Mouse (Mus musculus) embryonic fibroblast, embryonic 13.5 days (primary cell): ENCODE measurements around the gene Rps26.

Source experiments
- CTCF ChIP-seq: IDR thresholded peaks from 2 replicates; pipeline ENCODE4 v1.5.1; 2011; ENCODE audit warnings: mild to moderate bottlenecking, control low read depth, low read length, moderate library complexity, borderline replicate concordance; ENCODE audit not compliant: insufficient read depth
- POLR2A ChIP-seq: IDR thresholded peaks from 2 replicates; pipeline ENCODE4 v1.6.1; 2011; ENCODE audit warnings: low read depth, mild to moderate bottlenecking, control low read depth, low read length, moderate library complexity

GRCm38 (mm10) chr10:128601499-128601898 is 25.0 kb downstream of the Rps26 start:
- TF ChIP-seq CTCF (no peak), POLR2A (no peak)
